Mouse (Mus musculus): Measurements from ENCODE around the gene Cidec.

Gene Cidec

DNA sequence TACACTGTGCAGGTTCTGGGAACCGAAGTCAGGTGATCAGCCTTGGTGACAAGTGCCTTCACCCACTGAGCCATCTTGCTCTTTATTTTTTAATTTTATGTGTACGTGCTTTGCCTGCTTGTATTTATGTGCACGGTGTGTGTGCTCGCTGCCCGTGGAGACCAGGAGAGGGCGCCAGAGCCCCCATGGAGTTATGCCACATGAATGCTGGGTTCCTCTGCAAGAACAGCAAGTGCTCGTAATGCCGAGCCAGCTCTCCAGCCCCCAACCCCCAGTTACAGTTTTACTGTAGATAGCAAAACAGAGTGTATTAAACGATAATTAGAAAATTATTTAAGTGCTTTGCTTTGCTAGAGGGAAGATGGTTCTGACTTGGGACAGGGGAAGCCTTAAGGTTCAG lies 28.9 kb downstream of the Cidec start:
- DNase-seq (ENCODE audit: inconsistent ontology term), result no peak

DNA sequence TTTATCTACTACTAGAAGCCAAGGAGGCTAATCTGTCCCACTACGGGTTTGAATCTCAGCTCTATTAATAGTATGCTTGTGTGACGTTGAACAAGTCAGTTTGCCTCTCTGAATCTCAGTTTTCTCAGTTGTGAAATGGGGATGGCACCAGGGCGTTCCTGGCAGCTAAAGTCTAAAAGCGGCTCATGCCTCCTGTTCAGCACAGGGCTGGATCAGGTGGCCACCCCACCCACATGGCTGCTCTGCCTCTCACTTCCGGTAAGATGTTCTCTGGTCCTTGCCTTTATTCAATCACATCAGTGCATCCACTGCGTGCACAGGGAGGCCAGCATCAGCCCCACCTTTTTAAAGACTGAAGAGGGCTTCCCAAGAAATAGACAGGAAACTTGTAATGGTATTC lies 30.1 kb downstream of the Cidec start:
- DNase-seq (ENCODE audit: inconsistent ontology term), result no peak

DNA sequence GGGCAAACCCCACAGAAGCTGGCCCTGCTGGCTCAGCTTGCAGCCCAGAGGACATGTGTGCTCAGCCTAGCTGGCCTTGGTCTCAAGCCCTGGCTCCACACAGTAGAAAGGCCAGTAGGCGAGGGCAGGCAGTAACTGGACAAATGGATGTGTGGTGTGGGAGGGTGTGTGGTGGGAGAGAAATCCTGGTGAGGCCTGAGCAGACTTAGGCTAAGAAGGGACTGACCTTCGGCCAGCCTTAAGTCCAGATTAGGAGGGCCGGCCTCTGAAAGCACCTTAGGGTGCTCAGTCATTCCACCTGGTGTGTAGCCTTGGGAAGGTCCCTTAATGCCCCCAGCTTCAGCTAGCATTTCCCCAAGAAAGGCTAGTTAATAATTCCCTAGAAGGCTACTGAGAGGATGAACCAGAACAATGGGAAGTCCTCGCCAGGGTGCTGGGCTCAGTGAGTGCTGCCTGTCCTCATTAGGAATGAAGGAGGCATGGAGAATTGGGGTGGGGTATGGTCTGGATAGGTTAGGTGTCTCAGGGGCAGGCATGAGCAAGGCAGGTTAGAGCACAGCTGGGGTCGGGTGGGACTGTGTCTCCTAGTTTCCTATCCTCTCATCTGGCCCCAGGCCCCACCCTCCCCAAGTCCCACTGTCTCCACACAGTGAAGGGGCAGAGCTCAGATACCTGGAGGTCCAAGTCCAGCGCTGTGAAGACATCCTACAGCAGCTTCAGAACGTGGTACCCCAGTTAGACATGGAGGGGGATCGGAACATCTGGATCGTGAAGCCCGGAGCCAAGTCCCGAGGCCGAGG lies 30.7 kb downstream of the Cidec start:
- no peak for DNase-seq (ENCODE audit: inconsistent ontology term)

DNA sequence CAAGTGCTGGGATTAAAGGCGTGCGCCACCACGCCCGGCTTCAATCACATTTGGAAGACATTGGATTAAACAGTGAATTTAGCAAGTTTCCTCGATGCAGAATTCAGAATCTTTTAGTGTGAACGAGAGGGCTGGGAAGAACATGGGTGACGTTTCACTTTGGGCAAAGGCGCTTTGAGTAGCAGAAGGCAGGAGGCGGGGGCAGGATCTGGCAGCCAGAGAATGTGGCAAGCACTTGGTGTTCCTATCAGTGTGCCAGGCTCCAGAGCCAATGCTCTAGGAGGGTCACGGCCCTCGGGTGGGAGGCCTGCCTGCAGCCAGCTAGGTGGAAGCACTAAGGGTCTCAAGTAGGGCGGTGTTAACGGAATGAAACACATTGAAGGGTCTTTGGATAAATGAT lies 33.5 kb downstream of the Cidec start:
- no peak for DNase-seq (ENCODE audit: inconsistent ontology term)

DNA sequence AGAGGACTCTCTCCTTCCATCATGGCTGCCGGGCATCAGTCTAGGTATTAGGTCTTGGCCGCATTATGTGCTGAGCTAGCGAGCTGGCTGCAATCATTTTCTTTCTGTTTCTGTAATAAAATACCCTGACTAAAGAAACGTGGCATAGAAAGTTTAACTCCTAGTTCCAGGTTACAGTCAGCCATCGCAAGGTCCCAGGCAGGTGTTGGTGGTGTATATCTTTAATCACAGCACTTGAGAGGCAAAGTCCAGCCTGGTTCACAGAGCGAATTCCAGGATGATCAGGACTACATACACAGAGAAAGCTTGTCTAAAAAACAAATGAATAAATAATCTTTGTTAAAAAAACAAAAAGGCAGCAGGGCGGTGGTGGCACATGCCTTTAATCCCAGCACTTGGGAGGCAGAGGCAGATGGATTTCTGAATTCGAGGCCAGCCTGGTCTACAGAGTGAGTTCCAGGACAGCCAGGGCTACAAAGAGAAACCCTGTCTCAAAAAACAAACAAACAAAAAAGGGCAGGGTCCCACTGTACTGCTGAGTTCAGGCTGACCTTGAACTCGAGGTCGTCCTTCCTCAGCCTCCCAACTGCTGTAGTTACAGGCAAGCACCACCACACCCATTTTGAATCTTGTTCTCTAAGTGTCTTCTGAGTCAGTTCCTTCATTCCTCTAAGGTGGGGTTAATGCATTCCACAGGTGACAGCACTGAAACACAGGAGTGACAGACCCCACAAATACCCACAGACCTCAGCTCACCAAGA lies 39.1 kb downstream of the Cidec start:
- DNase-seq (ENCODE audit: inconsistent ontology term), result no peak

DNA sequence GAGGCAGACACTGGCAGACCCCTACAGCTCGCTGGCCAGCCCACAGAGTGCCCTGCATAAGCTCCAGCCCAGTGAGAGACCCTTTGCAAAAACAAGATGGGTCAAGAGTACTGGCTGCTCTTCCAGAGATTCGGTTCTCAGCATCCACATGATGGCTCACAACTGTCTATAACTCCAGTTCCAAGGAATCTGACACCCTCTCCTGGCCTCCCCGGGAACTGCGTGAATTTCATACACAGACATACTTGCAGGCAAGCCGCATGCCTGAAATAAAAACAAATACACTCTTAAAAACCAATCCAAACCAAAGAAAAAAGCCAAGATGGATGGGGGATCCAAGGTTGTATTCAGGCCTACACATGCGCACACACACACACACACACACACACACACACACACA lies 40.1 kb downstream of the Cidec start:
- no peak for DNase-seq (ENCODE audit: inconsistent ontology term)

DNA sequence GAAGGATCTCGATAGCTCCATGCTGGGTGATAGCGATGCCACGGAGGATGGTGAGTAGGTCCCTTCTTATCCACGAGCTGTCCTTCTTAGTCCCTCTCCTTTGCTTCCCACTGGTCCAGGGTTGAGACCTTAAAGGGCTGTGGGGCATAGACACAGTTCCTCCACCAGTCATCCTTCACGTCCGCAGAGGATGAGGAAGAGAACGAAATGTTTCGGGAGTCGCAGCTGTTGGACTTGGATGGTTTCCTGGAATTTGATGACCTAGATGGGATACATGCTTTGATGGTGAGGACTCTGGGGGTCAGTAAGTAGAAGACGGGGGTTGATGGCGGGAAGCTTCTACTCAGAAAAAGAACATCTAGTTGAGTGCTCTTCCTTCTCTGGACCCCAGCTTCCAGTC lies 40.7 kb downstream of the Cidec start:
- DNase-seq (ENCODE audit: inconsistent ontology term), result no peak

DNA sequence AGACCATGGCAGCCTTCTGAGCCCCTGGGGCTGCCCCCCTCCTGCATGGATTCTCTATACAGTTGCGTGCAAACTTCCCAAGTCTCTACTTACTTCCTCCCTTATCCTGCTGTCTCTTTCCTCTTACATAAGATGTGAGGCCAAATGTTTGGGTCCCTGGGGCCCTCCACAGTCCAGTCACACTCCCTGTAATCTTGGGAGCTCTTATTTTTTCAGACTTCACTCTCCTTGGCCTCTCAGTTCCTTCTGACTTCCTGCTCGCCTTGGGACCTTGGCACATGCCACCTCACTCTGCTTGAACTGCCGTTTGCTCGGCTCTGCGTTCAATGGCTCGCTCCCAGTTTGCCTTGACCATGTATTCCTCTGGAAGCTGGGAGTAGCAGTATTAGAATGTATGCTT lies 41.6 kb downstream of the Cidec start:
- DNase-seq (ENCODE audit: inconsistent ontology term), result no peak

DNA sequence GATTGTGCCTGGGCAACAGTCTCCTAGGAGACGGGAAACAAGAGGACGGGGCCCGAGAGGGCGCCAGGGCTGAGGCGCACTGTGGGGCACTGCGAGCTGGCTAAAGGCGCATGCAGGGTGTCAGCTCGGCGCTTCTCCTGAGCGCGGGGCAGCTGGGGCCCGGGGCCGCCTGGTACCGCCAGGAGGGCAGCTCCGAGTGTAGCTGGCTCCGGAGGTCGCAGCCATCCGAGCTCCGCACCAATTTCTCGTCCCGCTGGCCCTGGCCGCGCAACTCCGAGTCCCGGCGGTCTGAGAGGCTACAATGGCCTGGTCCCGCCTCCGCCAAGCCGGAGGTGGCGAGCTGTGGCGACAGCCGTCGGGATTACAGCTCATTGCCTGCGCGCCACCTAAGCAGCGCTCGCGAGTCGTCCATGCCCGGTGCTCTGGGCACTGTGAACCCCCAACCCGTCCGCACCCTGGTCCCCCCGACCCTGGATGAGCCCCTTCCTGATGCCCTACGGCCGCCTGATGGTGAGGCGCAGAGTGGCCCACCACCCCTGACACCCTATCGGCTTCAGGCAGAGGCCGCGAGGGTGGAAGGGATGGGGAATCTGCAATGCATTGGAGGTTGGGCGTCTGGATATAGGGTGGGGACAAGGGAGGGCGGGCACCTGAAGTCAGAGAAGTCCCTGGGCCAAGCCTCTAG lies 43.0 kb downstream of the Cidec start:
- DNase-seq (ENCODE audit: inconsistent ontology term), result peak; percentile 72

DNA sequence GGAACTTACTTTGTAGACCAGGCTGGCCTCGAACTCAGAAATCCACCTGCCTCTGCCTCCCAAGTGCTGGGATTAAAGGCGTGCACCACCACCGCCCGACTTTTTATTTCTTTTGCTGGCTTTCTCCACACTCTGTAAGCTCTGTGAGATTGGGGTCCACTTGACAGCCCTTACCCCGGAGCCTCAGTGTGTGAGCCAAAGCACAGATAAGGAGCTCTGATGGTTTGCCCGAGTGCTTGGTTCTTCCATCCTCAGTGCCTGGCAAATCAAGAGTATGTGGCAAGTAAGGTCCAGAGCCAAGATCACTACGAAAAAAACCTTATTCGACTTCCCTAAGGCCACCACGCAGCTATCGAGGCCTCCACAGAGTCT lies 43.6 kb downstream of the Cidec start:
- no peak for DNase-seq (ENCODE audit: inconsistent ontology term)

DNA sequence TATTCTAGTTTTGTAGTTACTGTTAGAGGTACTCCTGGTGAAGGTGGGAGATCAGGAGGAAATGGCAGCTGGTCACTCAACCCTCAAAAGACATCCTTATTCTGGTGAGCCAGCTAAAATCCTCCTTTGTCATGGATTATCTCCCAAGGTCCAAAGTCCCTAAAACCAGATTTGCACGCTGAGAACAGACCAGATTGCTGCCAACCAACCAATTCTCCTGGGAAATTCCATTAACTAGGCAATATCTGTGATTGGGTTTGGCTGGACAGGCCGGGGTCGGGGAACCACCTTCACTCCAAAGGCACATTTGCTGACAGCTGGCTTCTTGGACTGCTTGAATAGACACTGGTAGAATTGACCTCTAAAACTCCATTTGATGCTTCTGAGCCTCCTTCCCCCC lies 44.8 kb downstream of the Cidec start:
- DNase-seq (ENCODE audit: inconsistent ontology term), result no peak

DNA sequence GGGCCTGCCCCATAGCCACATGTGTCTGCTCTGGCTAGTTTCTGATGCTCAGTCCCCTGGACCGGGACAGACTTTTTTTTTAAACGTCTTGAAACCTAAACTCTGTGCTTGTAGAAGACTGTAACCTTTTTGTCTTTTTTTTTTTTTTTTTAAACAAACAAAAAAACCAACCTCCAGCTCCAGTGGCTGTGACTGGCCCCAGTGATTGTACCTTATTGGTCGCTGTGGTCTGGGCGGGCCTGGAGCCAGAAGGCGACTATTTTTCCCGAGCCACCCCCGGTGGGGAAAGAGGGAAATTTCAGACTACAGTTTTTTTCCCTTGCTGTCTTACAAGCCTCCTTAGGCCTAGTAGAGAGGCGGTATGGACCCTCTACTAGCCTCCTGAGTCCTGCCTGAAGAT lies 46.6 kb downstream of the Cidec start, which contains the start of gene Ttll3:
Ttll3 (plus strand) TSS at position 301 of the 400 bp plus-strand sequence.
- DNase-seq (ENCODE audit: inconsistent ontology term), result no peak

DNA sequence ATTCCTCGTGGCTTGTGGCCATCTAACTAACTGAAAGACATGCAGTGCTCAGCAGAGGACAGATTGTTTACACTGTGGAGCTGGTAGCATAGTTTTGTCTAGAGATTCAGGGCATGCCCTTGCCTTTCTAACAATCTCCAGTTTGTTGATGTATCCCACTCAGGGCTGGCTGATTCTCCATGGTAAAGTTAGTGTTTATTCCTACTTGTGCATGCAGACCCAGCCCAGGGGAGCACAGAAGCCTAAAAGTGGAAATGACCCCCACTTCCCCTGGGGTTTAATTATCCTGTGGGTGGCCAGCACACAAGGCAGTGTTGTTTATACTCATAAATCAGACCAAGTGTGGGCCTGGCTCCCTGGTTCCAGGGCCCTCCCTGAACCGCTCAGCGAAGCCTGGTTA lies 49.5 kb downstream of the Cidec start:
- no peak for DNase-seq (ENCODE audit: inconsistent ontology term)

DNA sequence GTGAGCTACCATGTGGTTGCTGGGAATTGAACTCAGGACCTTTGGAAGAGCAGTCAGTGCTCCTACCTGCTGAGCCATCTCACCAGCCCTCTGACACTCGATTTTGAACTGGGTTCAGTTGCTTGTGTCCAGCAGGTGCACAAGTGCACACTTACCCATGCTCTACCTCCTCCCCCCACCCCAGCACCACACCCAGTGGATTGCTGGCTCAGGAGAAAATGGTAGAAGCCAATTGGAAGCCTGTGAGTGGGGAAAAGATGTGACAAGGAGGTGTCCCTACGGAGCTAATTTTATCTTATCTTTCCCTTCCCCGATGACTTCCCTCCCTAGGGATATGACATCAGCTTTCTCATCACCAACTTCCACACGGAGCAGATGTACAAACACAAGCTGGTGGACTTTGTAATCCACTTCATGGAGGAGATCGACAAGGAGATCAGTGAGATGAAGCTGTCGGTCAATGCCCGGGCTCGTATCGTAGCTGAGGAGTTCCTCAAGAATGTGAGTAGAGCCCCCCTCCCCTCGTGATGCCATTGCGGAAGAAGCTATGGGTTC lies 50.3 kb downstream of the Cidec start:
- DNase-seq (ENCODE audit: inconsistent ontology term), result no peak

DNA sequence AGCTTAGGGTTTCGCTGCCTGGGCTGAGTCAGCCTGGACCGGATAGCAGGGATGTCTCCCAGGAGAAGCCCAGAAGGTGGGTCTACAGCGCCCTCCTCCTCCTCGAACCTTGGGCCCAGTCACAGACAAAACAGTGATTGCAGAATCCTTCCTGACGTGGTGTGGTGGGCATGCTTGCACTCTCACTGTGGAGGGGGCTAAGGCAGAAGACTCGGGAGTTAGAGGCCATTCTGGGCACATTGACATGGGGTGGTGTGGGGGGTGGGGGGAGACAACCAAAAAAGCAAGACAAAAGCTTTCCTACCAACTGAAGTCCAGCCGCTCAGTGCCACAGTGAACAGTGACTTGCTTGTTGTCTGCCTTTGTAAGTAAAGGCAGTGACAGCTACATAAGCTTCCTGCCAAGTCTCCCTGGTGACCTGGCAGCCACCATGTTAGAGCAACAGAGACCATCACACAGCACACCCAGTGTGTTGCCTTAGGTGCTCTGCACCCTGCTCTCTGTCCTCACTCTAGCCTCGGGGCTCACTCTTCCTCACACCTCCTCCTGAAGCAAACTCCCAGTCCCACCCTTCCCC lies 51.1 kb downstream of the Cidec start:
- DNase-seq (ENCODE audit: inconsistent ontology term), result no peak

DNA sequence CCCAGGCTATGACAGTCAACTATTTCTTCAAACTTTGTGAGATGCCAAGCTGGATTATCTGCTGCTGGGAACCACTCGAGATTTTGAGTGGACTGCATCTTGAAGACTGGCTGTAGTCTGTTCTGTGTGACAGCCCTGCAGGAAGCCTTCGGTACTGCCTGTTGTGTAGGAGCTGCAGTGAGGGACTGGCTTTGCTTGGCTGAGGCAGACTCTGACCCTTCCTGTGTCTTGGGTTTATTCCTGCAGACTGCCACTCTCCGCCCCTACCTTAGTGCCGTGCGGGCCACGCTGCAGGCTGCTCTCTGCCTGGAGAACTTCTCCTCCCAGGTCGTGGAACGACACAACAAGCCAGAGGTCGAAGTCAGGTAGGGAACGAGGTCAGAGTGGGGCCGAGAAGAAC lies 55.1 kb downstream of the Cidec start:
- no peak for DNase-seq (ENCODE audit: inconsistent ontology term)

DNA sequence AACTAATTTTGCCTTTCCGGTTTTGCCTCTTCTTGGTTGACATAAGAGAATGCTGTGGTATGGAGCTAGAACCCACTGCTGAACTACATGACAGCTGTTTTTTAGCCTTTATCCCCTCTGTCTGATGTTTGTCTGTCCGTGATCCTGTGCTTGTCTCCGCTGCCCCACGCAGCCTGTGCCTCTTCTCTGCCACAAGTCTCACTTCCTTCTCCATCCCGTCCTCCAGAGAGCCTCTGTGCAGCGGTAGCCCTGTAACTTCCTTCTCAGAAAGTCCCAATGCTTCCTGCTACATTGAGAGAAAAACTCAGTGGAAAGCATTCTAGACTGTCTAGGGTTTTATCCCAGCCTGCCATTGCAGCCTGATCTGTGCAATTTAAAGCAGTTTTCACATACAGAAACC lies 56.3 kb downstream of the Cidec start:
- DNase-seq (ENCODE audit: inconsistent ontology term), result no peak

DNA sequence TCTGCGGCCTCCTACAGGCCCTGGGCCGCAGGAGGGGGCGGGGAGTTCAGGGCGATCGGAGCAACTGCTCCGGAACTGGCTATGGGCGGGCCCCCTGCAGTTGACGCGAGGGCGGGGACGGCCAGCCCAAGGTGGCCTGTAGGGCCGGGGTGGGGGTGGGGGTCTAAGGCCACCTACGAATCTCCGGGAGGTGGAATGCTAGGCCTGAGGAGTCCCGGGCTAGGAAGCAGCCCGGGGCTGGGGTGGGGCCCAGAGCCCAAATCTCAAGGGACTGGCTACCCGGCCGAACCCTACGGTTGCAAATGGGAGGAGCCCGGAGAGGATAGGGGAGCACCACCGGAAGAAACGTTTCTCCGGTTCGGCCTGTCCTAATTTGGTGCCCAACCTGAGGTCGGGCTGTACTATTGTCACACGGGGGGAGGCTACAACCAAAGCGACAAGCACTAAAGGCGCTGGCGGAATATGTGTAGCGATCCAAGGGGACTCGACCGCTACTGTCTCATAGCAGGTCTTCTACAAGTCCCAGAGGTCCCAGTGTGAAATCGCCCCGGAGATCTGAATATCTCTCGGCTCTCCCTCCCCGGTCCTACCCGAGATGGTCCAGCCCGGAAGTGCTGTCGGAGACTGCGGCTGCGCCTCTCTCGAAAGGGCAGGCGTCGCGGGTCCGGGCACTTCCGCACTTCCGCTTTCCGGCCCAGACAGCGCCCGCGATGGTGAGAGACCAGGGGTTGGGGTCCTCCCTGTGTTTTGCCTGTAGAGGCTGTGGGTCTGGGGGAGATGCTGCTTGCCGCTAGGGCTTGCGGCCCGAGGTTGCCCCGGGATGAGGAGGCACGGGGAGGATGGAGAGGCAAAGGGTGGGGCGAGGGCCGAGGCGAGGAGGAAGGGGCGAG lies 57.8 kb downstream of the Cidec start, which contains the start of the genes Tada3 and Arpc4:
Tada3 (minus strand) TSS at position 388 of the 890 bp plus-strand sequence.
Arpc4 (plus strand) TSS at position 620 of the 890 bp plus-strand sequence.
- peak; percentile 98 for DNase-seq (ENCODE audit: inconsistent ontology term)

DNA sequence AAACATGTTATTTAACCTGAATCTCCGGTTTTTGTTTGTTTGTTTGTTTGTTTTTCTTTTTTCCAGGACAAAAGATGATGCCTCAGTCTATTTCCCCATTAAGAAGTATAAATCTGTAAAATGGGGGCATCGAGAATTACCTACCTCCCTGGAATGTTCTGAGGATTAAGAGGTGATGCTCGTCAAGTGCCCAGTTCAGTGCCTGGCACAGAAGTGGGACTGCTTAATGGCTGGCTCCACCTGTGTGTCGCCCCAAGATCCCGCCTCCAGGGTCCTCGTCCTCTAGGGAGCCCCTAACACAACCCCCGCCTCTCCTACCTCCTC lies 58.4 kb downstream of the Cidec start:
- DNase-seq (ENCODE audit: inconsistent ontology term), result no peak

Measured in Muller cell, postnatal 12 days (primary cell).